Mouse (Mus musculus) c-Kit-negative CD71-positive TER-119-positive erythroid progenitor cells, embryonic 14.5 days (primary cell): ENCODE results near the gene A630010A05Rik.
"Not testable (repeated sequence)": the region's sequence is repeated elsewhere in the genome, so short reads cannot be mapped to it uniquely, and the experiment has no call there.

Experiments used
- DNase-seq: peaks from one replicate; pipeline ENCODE4 v3.0.0-alpha.2; 2013; ENCODE audit warnings: low read depth, low spot score

A630010A05Rik gene

DNA sequence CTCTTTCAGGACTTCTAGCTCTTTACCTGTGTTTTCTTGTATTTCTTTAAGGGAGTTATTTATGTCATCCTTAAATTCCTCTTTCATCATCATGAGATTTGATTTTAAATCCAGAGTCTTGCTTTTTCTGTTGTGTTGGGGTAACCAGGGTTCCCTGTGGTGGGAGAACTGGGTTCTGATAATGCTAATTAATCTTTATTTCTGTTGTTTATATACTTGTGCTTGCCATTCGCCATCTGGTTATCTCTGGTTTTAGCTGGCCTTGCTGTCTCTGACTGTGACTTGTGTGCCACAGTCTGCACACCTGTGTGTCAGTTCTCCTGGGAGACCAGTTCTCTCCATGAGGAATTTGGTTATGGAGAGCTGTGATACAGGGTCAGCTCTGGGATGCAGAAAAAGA is at the start of gene A630010A05Rik:
Gene A630010A05Rik (plus strand): TSS at position 301 of the 400 bp plus-strand sequence.
- no peak for DNase-seq

GRCm38 (mm10) chr16:14535766-14536165 is 26.4 kb upstream of the A630010A05Rik start:
- no peak for DNase-seq

GRCm38 (mm10) chr16:14557191-14557590 is 4.9 kb upstream of the A630010A05Rik start:
- DNase-seq: not testable (repeated sequence)
